Mouse (Mus musculus) neural tube, embryonic 12.5 days (tissue): ENCODE measurements around the gene Gm6034. TPM values are rescaled to one million over a fixed set of nuclear protein-coding genes. Genes with fewer than 3 reads are reported as not detected.
"Not testable (repeated sequence)": the region's sequence is repeated elsewhere in the genome, so short reads cannot be mapped to it uniquely, and the experiment has no call there.

ENCODE experiments used
- ATAC-seq: fragments of 200-750 bp; cut with Nextera tagmentation; 2 replicates; pipeline ENCODE4 v1.8.0; 2017; ENCODE audit warnings: low read depth, mild to moderate bottlenecking, moderate TSS enrichment, moderate library complexity; ENCODE audit not compliant: low FRiP score
- H3K27ac ChIP-seq: fragments of 300-500 bp; sonication (generic); 2 replicates; pipeline ENCODE4 v1.5.1; 2016
- H3K27me3 ChIP-seq: fragments of 300-500 bp; sonication (generic); replicated peaks from 2 replicates; pipeline ENCODE4 v1.6.1; 2016; ENCODE audit warnings: mild to moderate bottlenecking
- H3K36me3 ChIP-seq: fragments of 300-500 bp; sonication (generic); 2 replicates; pipeline ENCODE4 v1.6.1; 2016; ENCODE audit warnings: mild to moderate bottlenecking
- H3K4me1 ChIP-seq: fragments of 300-500 bp; sonication (generic); 2 replicates; pipeline ENCODE4 v1.6.1; 2016
- H3K4me2 ChIP-seq: fragments of 300-500 bp; sonication (generic); replicated peaks from 2 replicates; pipeline ENCODE4 v1.6.1; 2016; ENCODE audit warnings: mild to moderate bottlenecking
- H3K4me3 ChIP-seq: fragments of 300-500 bp; sonication (generic); 2 replicates; pipeline ENCODE4 v1.5.1; 2016
- H3K9ac ChIP-seq: fragments of 300-500 bp; sonication (generic); 2 replicates; pipeline ENCODE4 v1.6.1; 2016; ENCODE audit warnings: mild to moderate bottlenecking
- H3K9me3 ChIP-seq: fragments of 300-500 bp; sonication (generic); 2 replicates; pipeline ENCODE4 v1.6.1; 2016; ENCODE audit warnings: mild to moderate bottlenecking
- WGBS: fragments of 180-500 bp; shearing (Covaris S2); methylation state at CpG from one replicate; pipeline ENCODE4 v1.1.7; 2016; 5-methylcytosine and 5-hydroxymethylcytosine counted together
- polyA plus RNA-seq: library from polyadenylated mRNA; unstranded; fragments of >200 nt; fragmentation: Nextera tagmentation; extraction: Ambion mirVana; gene quantifications from 2 replicates; pipeline ENCODE4 v1.2.1, GENCODE M21; 2016

Gm6034 gene
- polyA plus RNA-seq, 1 experiment from 2014 or later, result not detected

- H3K9me3 ChIP-seq, result 0 out of 2 replicates have a peak, but pooled peaks cover 5% of the 10 kb centered on the region
- H3K4me3 ChIP-seq, result no peak overlapping the region
- peaks cover 13% of the 10 kb centered on the region for H3K36me3 ChIP-seq
- H3K4me1 ChIP-seq, result no peaks in the 10 kb centered on the region
- 97% methylated on average over 7 of the region's 7 CpGs for WGBS
- ATAC-seq, result no peak
- no peak overlapping the region for H3K27ac ChIP-seq
- no peaks in the 10 kb centered on the region for H3K27me3 ChIP-seq
- no peak overlapping the region for H3K9ac ChIP-seq
- no peak overlapping the region for H3K4me2 ChIP-seq
Observed at GRCm38 (mm10) chr17:36003331-36003730, 39.4 kb upstream of the Gm6034 start.

GRCm38 (mm10) chr17:36004409-36004808 is 38.4 kb upstream of the Gm6034 start:
- not testable (repeated sequence) for H3K4me1 ChIP-seq, H3K9me3 ChIP-seq, H3K4me2 ChIP-seq, ATAC-seq, H3K4me3 ChIP-seq, H3K27me3 ChIP-seq, H3K9ac ChIP-seq, H3K27ac ChIP-seq
- peaks cover 13% of the 10 kb centered on the region for H3K36me3 ChIP-seq
- WGBS, result 95% methylated on average over 7 of the region's 7 CpGs

- H3K9me3 ChIP-seq, result no peaks in the 10 kb centered on the region
- ATAC-seq, result no peak
- H3K4me1 ChIP-seq, result no peaks in the 10 kb centered on the region
- H3K4me3 ChIP-seq, result no peak overlapping the region
- no peaks in the 10 kb centered on the region for H3K27me3 ChIP-seq
- H3K9ac ChIP-seq, result no peak overlapping the region
- 98% methylated on average over 5 of the region's 5 CpGs for WGBS
- peaks cover 12% of the 10 kb centered on the region for H3K36me3 ChIP-seq
- H3K4me2 ChIP-seq, result no peak overlapping the region
- H3K27ac ChIP-seq, result no peak overlapping the region
Observed at GRCm38 (mm10) chr17:36014977-36015376, 27.8 kb upstream of the Gm6034 start.

- Histone ChIP-seq H3K4me1 (no peaks in the 10 kb centered on the region), H3K36me3 (peaks cover 12% of the 10 kb centered on the region), H3K27ac (no peak overlapping the region), H3K9ac (no peak overlapping the region), H3K9me3 (no peaks in the 10 kb centered on the region), H3K4me2 (no peak overlapping the region), H3K4me3 (no peak overlapping the region), H3K27me3 (no peaks in the 10 kb centered on the region)
- WGBS, result 93% methylated on average over 5 of the region's 5 CpGs
- no peak for ATAC-seq
Observed at GRCm38 (mm10) chr17:36017046-36017445, 25.7 kb upstream of the Gm6034 start.

GRCm38 (mm10) chr17:36018979-36019378 is 23.8 kb upstream of the Gm6034 start:
- no peak overlapping the region for H3K4me3 ChIP-seq
- H3K9ac ChIP-seq, result no peak overlapping the region
- no peak overlapping the region for H3K4me2 ChIP-seq
- no peaks in the 10 kb centered on the region for H3K4me1 ChIP-seq
- no peaks in the 10 kb centered on the region for H3K9me3 ChIP-seq
- ATAC-seq, result no peak
- H3K27me3 ChIP-seq, result no peaks in the 10 kb centered on the region
- WGBS, result 72% methylated on average over 2 of the region's 2 CpGs
- H3K27ac ChIP-seq, result no peak overlapping the region
- H3K36me3 ChIP-seq, result peaks cover 12% of the 10 kb centered on the region

- Histone ChIP-seq H3K4me3 (no peak overlapping the region), H3K9ac (no peak overlapping the region), H3K27me3 (no peaks in the 10 kb centered on the region), H3K4me2 (no peak overlapping the region), H3K36me3 (peaks cover 7% of the 10 kb centered on the region), H3K4me1 (no peaks in the 10 kb centered on the region), H3K27ac (no peak overlapping the region), H3K9me3 (no peaks in the 10 kb centered on the region)
- no peak for ATAC-seq
- WGBS, result 72% methylated on average over 3 of the region's 3 CpGs
Observed at GRCm38 (mm10) chr17:36019519-36019918, 23.2 kb upstream of the Gm6034 start.

GRCm38 (mm10) chr17:36020191-36021073 is 22.3 kb upstream of the Gm6034 start, which contains the start of gene H2-T24:
Gene H2-T24, minus strand, starts transcription at chr17:36020560.
- Histone ChIP-seq H3K4me1 (no peaks in the 10 kb centered on the region), H3K27me3 (no peaks in the 10 kb centered on the region), H3K27ac (no peak within 1 kb of the TSS)

GRCm38 (mm10) chr17:36021309-36021708 is 21.5 kb upstream of the Gm6034 start:
- no peak for ATAC-seq
- 93% methylated on average over 1 of the region's 1 CpGs for WGBS
- H3K9me3 ChIP-seq, result no peaks in the 10 kb centered on the region
- 0 out of 2 replicates have a peak overlapping the region, but pooled peaks have one; percentile 27 for H3K4me2 ChIP-seq
- no peak overlapping the region for H3K27ac ChIP-seq
- no peak overlapping the region for H3K4me3 ChIP-seq
- H3K36me3 ChIP-seq, result no peaks in the 10 kb centered on the region
- no peak overlapping the region for H3K9ac ChIP-seq
- no peaks in the 10 kb centered on the region for H3K27me3 ChIP-seq
- H3K4me1 ChIP-seq, result no peaks in the 10 kb centered on the region

More at GRCm38 (mm10) chr17:36020191-36021073, 22.3 kb upstream of the Gm6034 start, which contains the start of gene H2-T24:
- H3K36me3 ChIP-seq, result no peaks in the 10 kb centered on the region
- ATAC-seq, result no peak
- WGBS, result 50% methylated on average over 15 of the region's 15 CpGs
- no peak within 1 kb of the TSS for H3K9ac ChIP-seq
- no peak within 1 kb of the TSS for H3K4me3 ChIP-seq
- H3K9me3 ChIP-seq, result no peaks in the 10 kb centered on the region
- H3K4me2 ChIP-seq, result 0 out of 2 replicates have a peak within 1 kb of the TSS, but pooled peaks have one; percentile 27

GRCm38 (mm10) chr17:36022098-36022497 is 20.7 kb upstream of the Gm6034 start:
- H3K4me2 ChIP-seq, result no peak overlapping the region
- ATAC-seq, result no peak
- 95% methylated on average over 9 of the region's 9 CpGs for WGBS

GRCm38 (mm10) chr17:36022922-36023321 is 19.8 kb upstream of the Gm6034 start:
- Histone ChIP-seq H3K36me3 (no peaks in the 10 kb centered on the region), H3K9ac (no peak overlapping the region), H3K4me2 (no peak overlapping the region), H3K27me3 (no peaks in the 10 kb centered on the region), H3K9me3 (no peaks in the 10 kb centered on the region), H3K4me1 (no peaks in the 10 kb centered on the region), H3K27ac (no peak overlapping the region), H3K4me3 (no peak overlapping the region)
- no peak for ATAC-seq
- 93% methylated on average over 6 of the region's 6 CpGs for WGBS

More at GRCm38 (mm10) chr17:36022098-36022497, 20.7 kb upstream of the Gm6034 start:
- no peaks in the 10 kb centered on the region for H3K9me3 ChIP-seq
- H3K36me3 ChIP-seq, result no peaks in the 10 kb centered on the region
- no peak overlapping the region for H3K4me3 ChIP-seq
- no peaks in the 10 kb centered on the region for H3K27me3 ChIP-seq
- H3K27ac ChIP-seq, result no peak overlapping the region
- no peaks in the 10 kb centered on the region for H3K4me1 ChIP-seq
- H3K9ac ChIP-seq, result no peak overlapping the region

- Histone ChIP-seq H3K9ac (no peak overlapping the region), H3K36me3 (no peaks in the 10 kb centered on the region), H3K4me3 (no peak overlapping the region), H3K27ac (no peak overlapping the region), H3K4me1 (no peaks in the 10 kb centered on the region), H3K27me3 (no peaks in the 10 kb centered on the region), H3K4me2 (no peak overlapping the region), H3K9me3 (no peaks in the 10 kb centered on the region)
- WGBS, result 70% methylated on average over 9 of the region's 9 CpGs
- ATAC-seq, result no peak
Observed at GRCm38 (mm10) chr17:36023710-36024654, 18.8 kb upstream of the Gm6034 start.

- H3K27me3 ChIP-seq, result no peaks in the 10 kb centered on the region
- no peak overlapping the region for H3K4me3 ChIP-seq
- no peaks in the 10 kb centered on the region for H3K9me3 ChIP-seq
- no peaks in the 10 kb centered on the region for H3K4me1 ChIP-seq
- H3K36me3 ChIP-seq, result no peaks in the 10 kb centered on the region
- 59% methylated on average over 5 of the region's 5 CpGs for WGBS
- no peak for ATAC-seq
- no peak overlapping the region for H3K27ac ChIP-seq
- H3K9ac ChIP-seq, result no peak overlapping the region
- no peak overlapping the region for H3K4me2 ChIP-seq
Observed at GRCm38 (mm10) chr17:36025197-36025596, 17.6 kb upstream of the Gm6034 start.
